Mouse (Mus musculus) liver, embryonic 13.5 days (tissue): ENCODE results near the gene 1700001F09Rik. TPM values are rescaled to one million over a fixed set of nuclear protein-coding genes. Genes with fewer than 3 reads are reported as not detected.
"Not testable (repeated sequence)": the region's sequence is repeated elsewhere in the genome, so short reads cannot be mapped to it uniquely, and the experiment has no call there.

ENCODE experiments used
- ATAC-seq: fragments of 200-750 bp; cut with Nextera tagmentation; 2 replicates; pipeline ENCODE4 v1.8.0; 2017; ENCODE audit warnings: low read depth, mild to moderate bottlenecking, moderate number of reproducible peaks, moderate library complexity
- DNase-seq: peaks from one replicate; pipeline ENCODE4 v3.0.0; 2022
- H3K27ac ChIP-seq: fragments of 300-500 bp; sonication (generic); 2 replicates; pipeline ENCODE4 v1.5.1; 2015; ENCODE audit warnings: moderate library complexity, mild to moderate bottlenecking, inconsistent platforms
- H3K27me3 ChIP-seq: fragments of 300-500 bp; sonication (generic); 2 replicates; pipeline ENCODE4 v1.6.1; 2015; ENCODE audit warnings: mild to moderate bottlenecking, inconsistent platforms
- H3K36me3 ChIP-seq: fragments of 300-500 bp; sonication (generic); 2 replicates; pipeline ENCODE4 v1.6.1; 2015; ENCODE audit warnings: mild to moderate bottlenecking, inconsistent platforms
- H3K4me1 ChIP-seq: fragments of 300-500 bp; sonication (generic); replicated peaks from 2 replicates; pipeline ENCODE4 v1.6.1; 2015; ENCODE audit warnings: inconsistent platforms
- H3K4me2 ChIP-seq: fragments of 300-500 bp; sonication (generic); 2 replicates; pipeline ENCODE4 v1.6.1; 2015; ENCODE audit warnings: inconsistent platforms, mild to moderate bottlenecking, moderate library complexity
- H3K4me3 ChIP-seq: fragments of 300-500 bp; sonication (generic); replicated peaks from 2 replicates; pipeline ENCODE4 v1.5.1; 2015; ENCODE audit warnings: mild to moderate bottlenecking, inconsistent platforms
- H3K9ac ChIP-seq: fragments of 300-500 bp; sonication (generic); 2 replicates; pipeline ENCODE4 v1.6.1; 2015; ENCODE audit warnings: mild to moderate bottlenecking, inconsistent platforms
- H3K9me3 ChIP-seq: fragments of 300-500 bp; sonication (generic); replicated peaks from 2 replicates; pipeline ENCODE4 v1.6.1; 2016; ENCODE audit warnings: inconsistent platforms
- WGBS: fragments of 180-500 bp; shearing (Covaris S2); methylation state at CpG from one replicate; pipeline ENCODE4 v1.1.7; 2015; ENCODE audit not compliant: insufficient replicate concordance; 5-methylcytosine and 5-hydroxymethylcytosine counted together
- polyA plus RNA-seq: library from polyadenylated mRNA; unstranded; fragments of >200 nt; fragmentation: Nextera tagmentation; extraction: Ambion mirVana; gene quantifications from 2 replicates; pipeline ENCODE4 v1.2.1, GENCODE M21; 2015

1700001F09Rik gene
- polyA plus RNA-seq, result not detected in 2 replicates

- not testable (repeated sequence) for H3K36me3 ChIP-seq, H3K27ac ChIP-seq, H3K4me1 ChIP-seq, H3K9ac ChIP-seq, H3K9me3 ChIP-seq, H3K4me2 ChIP-seq, DNase-seq, H3K4me3 ChIP-seq, ATAC-seq, H3K27me3 ChIP-seq
Observed at GRCm38 (mm10) chr14:43347711-43348110, at the start of gene 1700001F09Rik. Gene 1700001F09Rik (minus strand): TSS chr14:43347811.

- not testable (repeated sequence) for H3K27me3 ChIP-seq, H3K4me1 ChIP-seq, H3K4me3 ChIP-seq, H3K4me2 ChIP-seq, H3K9ac ChIP-seq, ATAC-seq, DNase-seq, H3K36me3 ChIP-seq, H3K27ac ChIP-seq, H3K9me3 ChIP-seq
- 60% methylated on average over 11 of the region's 11 CpGs for WGBS
Observed at GRCm38 (mm10) chr14:43361713-43362112, 14.1 kb upstream of the 1700001F09Rik start.

GRCm38 (mm10) chr14:43359246-43359645 is 11.6 kb upstream of the 1700001F09Rik start:
- H3K4me1 ChIP-seq, H3K4me2 ChIP-seq, H3K9me3 ChIP-seq, ATAC-seq, H3K9ac ChIP-seq, H3K36me3 ChIP-seq, DNase-seq, H3K27me3 ChIP-seq, H3K27ac ChIP-seq, H3K4me3 ChIP-seq: not testable (repeated sequence)
- WGBS, result 53% methylated on average over 1 of the region's 1 CpGs

GRCm38 (mm10) chr14:43357496-43357895 is 9.9 kb upstream of the 1700001F09Rik start:
- not testable (repeated sequence) for H3K4me3 ChIP-seq, H3K4me1 ChIP-seq, H3K9me3 ChIP-seq, H3K36me3 ChIP-seq, H3K27me3 ChIP-seq, ATAC-seq, H3K9ac ChIP-seq, H3K4me2 ChIP-seq, H3K27ac ChIP-seq, DNase-seq

- not testable (repeated sequence) for H3K4me1 ChIP-seq, H3K9ac ChIP-seq, H3K36me3 ChIP-seq, H3K27me3 ChIP-seq, H3K4me3 ChIP-seq, DNase-seq, H3K4me2 ChIP-seq, H3K9me3 ChIP-seq, H3K27ac ChIP-seq, ATAC-seq
- WGBS, result 71% methylated on average over 2 of the region's 2 CpGs
Observed at GRCm38 (mm10) chr14:43352944-43353343, 5.3 kb upstream of the 1700001F09Rik start.

GRCm38 (mm10) chr14:43337646-43338045 is 10.0 kb downstream of the 1700001F09Rik start:
- H3K4me3 ChIP-seq, H3K36me3 ChIP-seq, H3K4me1 ChIP-seq, H3K27me3 ChIP-seq, H3K27ac ChIP-seq, H3K9me3 ChIP-seq, H3K9ac ChIP-seq, H3K4me2 ChIP-seq, DNase-seq, ATAC-seq: not testable (repeated sequence)
- 33% methylated on average over 1 of the region's 1 CpGs for WGBS

GRCm38 (mm10) chr14:43331362-43331880 is 16.2 kb downstream of the 1700001F09Rik start:
- not testable (repeated sequence) for H3K27me3 ChIP-seq, H3K36me3 ChIP-seq, ATAC-seq, H3K4me2 ChIP-seq, DNase-seq, H3K27ac ChIP-seq, H3K9me3 ChIP-seq, H3K4me3 ChIP-seq, H3K4me1 ChIP-seq, H3K9ac ChIP-seq
- 70% methylated on average over 11 of the region's 11 CpGs for WGBS

GRCm38 (mm10) chr14:43328603-43329002 is 19.0 kb downstream of the 1700001F09Rik start:
- not testable (repeated sequence) for ATAC-seq, H3K4me3 ChIP-seq, H3K9ac ChIP-seq, DNase-seq, H3K9me3 ChIP-seq, H3K4me1 ChIP-seq, H3K27me3 ChIP-seq, H3K4me2 ChIP-seq, H3K36me3 ChIP-seq, H3K27ac ChIP-seq
- 29% methylated on average over 2 of the region's 2 CpGs for WGBS

- H3K9ac ChIP-seq, H3K4me1 ChIP-seq, ATAC-seq, H3K4me3 ChIP-seq, H3K9me3 ChIP-seq, H3K4me2 ChIP-seq, H3K36me3 ChIP-seq, H3K27ac ChIP-seq, DNase-seq, H3K27me3 ChIP-seq: not testable (repeated sequence)
Observed at GRCm38 (mm10) chr14:43319516-43319915, 28.1 kb downstream of the 1700001F09Rik start.

GRCm38 (mm10) chr14:43293503-43293902 is 54.1 kb downstream of the 1700001F09Rik start, which contains the start of gene Gm8127:
Gene Gm8127 (minus strand): TSS chr14:43293832.
- H3K4me2 ChIP-seq, DNase-seq, H3K36me3 ChIP-seq, H3K4me1 ChIP-seq, H3K4me3 ChIP-seq, H3K27ac ChIP-seq, ATAC-seq, H3K27me3 ChIP-seq, H3K9ac ChIP-seq, H3K9me3 ChIP-seq: not testable (repeated sequence)
- WGBS, result 50% methylated on average over 3 of the region's 3 CpGs
